Mouse (Mus musculus) urinary bladder, postnatal 36 days (tissue): ENCODE measurements around the gene Slc23a3.

Source experiments
- DNase-seq, 2 experiments: peaks; one replicate each; pipeline ENCODE4 v3.0.0; 2022; ENCODE audit warnings: low spot score in 2 of 2, mixed read lengths in 1 of 2

Gene Slc23a3

GRCm38 (mm10) chr1:75133421-75134207, at the start of gene Slc23a3:
Slc23a3 (minus strand) TSS chr1:75133890.
- no peak for DNase-seq

DNA sequence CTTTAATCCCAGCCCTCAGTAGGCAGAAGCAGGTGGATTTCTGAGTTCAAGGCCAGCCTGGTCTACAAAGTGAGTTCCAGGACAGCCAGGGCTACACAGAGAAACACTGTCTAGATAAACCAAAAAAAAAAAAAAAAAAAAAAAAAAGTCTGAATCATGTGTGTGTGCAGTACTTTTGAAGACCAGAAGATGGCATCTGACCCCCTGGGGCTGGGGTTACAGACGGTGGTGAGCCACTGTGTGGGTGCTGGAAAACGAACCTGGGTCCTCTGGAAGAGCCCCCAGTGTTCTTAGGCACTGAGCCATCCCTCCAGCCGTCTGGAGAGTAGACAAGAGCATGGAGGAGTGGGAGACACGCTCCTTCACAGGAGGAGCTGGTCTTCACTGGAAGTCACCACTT, 48.5 kb upstream of the Slc23a3 start:
- DNase-seq = no peak

DNA sequence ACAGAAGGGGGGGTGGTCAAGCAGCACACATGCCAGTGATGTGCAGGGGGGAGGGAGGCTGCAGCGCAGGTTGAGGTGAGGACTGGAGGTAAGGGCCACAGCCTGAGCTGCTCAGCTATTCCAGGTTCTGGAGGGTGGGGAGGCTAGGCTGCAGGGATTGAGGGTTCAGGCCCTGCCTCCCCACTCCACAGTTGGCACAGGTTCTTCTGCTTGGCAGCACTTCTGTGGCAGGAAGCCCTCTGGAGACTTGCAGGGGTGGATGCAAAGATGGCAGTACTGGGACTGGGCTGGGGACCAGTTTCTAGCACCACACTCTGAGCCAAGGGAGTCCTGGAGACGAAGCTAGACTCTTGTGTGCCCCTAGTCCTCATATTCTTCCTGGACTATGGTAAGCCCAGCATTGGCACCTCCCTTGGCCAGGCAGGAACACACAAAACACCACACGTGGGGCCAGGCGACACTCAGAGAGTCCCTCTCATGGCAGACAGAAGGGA, 47.7 kb upstream of the Slc23a3 start:
- DNase-seq = no peak

DNA sequence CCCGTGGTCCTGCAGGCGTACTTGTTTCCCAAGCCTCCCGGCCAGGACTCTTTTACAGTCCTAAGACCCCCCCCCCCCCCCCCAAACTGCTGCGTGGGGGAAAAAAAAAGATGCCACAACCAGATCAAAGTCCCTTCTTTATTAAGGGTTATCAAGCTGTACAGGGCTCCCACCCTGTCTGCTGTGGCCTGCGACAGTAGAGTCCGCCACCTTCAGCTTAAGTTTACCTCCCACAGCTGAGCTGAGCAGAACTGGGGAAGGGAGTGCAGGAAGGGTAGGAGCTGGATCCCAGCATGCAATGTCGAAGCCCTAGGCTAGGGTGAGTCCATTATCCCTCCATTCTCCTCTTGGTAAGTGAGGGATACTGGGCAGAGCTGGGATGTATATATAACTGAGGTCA, 47.1 kb upstream of the Slc23a3 start:
- no peak for DNase-seq

- DNase-seq = peak; percentile 75 to 88
Observed at GRCm38 (mm10) chr1:75180105-75180590, 46.5 kb upstream of the Slc23a3 start, which contains the start of gene Abcb6. Abcb6 (minus strand) TSS chr1:75180392.

DNA sequence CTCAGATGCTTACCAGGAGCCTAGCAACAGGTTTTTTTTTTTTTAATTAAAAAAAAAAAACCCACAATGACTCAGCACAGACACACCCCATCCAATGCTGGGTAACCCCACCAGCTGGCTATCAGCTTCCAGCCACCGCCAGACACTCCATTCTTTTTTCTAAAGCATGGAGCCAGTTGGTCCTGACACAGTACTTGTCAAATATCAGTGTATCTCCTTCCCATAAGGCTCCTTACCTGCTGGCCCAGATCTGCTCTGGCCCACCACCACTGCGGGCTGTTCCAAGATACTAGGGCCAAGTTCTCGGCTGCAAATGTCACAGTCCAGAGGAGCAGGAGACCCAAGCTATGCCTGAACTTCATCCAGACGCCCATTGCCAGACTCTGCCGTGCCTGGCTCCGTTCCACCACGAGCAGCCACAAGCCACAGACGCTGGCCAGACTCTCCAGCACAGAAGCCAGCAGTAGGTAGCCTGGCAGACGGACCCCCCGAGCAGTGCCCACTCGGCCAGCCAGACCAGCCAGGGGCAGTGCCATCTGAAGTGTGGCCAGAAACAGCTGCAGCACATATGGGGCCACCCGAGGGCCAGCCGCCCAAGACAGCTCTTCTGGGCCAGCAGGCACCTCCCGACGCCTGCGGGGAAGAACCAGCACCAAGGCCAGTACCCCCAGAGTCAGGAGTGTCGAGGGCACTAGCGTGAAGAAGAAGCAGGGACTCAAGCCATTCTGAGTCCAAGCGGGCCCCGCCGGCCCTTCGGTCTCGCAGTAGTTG, 45.8 kb upstream of the Slc23a3 start:
- peak in 1 of 2 experiments; percentile 35 for DNase-seq

DNA sequence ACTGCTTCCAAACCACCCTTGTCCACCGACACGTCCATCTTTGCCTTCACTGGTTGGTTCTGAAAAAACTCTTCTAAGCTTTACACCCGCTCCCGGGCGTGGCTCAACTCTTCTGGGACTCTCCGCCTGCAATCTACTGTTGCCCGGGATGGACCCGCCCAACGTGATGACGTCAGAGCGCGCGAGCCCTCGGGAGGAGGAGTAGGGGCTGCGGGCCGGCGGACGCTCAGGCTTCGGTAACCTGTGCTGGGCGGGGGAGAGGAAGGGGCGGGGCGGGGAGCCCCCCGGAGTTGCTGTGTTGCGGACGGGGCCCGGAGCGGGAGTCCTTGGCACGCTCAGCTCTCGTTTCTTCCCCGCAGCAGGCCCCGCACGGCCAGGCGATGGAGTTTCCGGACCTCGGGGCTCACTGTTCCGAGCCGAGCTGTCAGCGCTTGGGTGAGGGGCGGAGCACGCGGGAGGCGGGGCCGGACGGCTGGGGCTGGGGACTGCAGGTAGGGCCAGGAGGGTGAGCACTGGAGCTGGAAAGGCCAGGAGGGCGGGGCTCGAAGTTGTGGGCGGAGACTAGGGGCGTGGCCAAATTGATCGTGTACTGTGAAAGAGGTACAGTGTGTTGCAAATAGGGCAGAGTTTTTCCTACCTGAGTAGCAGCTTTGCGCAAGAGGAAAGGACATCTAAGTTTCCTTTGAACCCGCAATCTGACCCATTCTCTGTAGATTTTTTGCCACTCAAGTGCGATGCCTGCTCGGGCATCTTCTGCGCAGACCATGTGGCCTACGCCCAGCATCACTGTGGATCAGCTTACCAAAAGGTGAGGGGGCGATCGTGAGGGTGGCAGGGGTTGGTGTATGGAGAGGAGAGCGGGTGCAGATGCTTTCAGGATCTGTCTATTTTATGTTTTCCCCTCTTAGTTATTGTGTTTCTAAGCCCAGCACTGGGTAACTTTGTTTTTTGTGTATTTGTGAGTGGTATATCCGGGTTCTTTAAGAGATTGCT, 35.1 kb upstream of the Slc23a3 start, which contains the start of gene Zfand2b:
Gene Zfand2b (plus strand): TSS at position 175 of the 993 bp plus-strand sequence.
- DNase-seq = peak; percentile 98

DNA sequence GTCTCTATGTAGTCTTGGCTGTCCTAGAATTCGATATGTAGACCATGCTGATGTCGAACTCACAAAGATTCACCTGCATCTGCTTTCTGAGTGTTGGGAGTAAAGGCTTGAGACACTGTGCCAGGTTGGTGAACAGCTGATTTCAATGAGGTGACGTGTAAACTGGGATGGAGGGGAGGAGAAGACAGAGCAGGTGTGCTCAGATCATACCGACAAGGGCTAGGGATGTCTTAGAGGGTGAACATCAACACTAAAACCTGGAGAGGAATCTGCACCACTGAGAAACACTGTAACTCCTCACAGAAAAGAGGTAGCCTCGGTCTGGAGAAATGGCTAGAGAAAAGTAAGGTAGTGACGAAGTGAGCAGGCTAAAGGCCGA, 34.4 kb upstream of the Slc23a3 start:
- no peak for DNase-seq

- DNase-seq = no peak
Observed at GRCm38 (mm10) chr1:75160256-75160617, 26.5 kb upstream of the Slc23a3 start.

GRCm38 (mm10) chr1:75159540-75160255, 26.0 kb upstream of the Slc23a3 start:
- DNase-seq = no peak

DNA sequence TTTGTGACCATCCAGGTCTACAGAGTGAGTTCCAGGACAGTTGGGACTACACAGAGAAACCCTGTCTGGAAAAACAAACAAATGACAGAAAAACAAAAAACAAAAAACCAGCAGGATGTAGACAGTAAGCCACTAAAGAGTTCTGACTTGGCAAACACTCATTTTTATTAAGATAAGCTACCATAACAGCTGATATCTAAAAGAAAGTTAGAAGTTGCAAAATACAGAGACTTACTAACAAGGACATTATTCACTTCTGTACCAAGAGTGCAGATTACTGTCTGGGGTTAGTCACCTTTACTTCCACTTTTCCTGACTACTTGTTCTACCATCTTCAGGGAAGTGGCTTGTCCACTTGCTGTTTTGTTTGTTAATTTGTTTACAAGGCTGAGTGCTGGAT, 25.3 kb upstream of the Slc23a3 start:
- no peak for DNase-seq

DNA sequence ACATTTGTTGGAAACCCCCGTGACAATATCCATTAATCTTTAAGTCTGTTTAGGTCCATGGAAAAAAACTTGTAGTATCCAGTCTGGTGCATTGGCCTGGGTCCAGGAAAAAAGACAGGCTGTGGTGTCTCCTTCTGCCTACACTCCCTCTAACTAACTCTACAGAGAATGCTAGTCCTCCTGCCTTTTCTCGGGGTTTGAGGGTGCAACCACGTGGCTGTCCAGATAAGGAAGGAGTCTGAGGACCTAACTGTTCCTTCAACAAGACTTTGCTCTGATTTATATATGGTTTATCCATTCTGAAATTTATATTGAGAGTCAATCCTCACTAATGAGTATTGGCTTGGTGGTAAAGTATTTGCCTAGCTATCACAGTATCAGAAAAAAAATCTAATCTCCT, 22.1 kb upstream of the Slc23a3 start:
- no peak for DNase-seq

GRCm38 (mm10) chr1:75148727-75149126, 15.0 kb upstream of the Slc23a3 start:
- DNase-seq = no peak

DNA sequence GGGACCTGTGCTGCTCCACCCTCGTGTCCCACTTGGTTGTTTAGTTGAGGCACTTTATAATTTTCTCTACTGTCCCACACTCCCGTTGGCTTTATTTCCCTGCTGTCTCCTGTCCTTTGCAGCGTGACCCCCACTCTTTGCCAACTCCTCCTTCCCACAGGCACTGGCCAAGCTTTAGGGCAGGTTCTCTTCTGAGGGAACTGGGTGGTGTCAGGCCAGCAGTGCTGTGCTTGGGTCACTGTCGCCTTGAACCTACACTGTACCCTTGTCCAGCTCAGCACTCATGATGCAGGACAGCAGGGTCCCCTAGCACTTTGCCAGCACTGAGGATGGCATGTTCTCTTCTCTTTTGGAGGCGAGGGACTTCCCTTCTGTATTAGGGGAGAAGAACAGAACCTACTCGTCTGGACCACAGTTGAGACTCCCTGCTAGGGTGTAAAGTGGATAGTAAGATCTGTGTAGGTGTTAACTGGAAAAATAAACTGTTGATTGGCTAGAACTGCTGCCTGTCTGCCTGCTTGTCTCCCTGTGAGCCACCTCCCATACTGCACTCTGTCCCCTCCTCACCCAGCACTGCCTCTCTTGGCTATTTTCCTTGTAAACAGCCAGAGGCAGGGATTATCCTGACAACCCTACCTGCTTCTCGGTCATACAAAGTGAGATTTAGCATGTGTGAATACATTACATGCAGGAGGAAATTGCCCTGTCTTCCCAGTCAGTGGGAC, 13.9 kb upstream of the Slc23a3 start:
- no peak for DNase-seq

GRCm38 (mm10) chr1:75145589-75145988, 11.9 kb upstream of the Slc23a3 start:
- DNase-seq = no peak

- peak; percentile 95 to 96 for DNase-seq
Observed at GRCm38 (mm10) chr1:75142301-75143261, 8.9 kb upstream of the Slc23a3 start, which contains the start of the genes Cnppd1 and Retreg2. Cnppd1 (minus strand) TSS chr1:75142711. Retreg2 (plus strand) TSS chr1:75142778.

- DNase-seq = peak; percentile 66 to 78
Observed at GRCm38 (mm10) chr1:75141486-75142190, 7.9 kb upstream of the Slc23a3 start.

DNA sequence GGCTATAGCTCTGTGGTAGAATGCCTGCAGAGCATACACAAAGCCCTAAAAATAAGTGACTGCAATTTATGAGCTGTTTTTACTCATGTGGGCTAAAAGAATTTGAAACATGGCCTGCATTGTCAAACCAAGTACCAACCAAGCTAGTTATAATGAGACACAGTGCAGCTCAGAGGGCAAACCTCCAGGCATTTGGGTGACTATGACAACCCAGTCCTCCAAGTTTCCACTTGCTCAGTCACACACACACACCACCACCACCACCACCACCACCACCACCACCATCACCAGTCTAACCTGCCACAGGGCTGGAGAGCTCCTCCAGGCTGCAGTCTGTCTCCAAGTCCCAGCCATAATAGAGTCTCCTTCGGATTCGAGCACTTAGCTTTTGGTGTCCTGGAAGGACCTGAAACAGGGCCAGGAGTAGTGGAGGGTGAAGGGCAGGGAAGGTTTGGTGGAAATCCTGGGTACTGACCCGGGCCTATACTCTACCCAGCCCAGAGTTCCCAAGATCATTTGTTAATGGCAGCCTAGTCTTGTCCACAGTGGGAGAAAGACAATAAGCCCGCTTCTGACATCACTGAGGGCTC, 7.0 kb upstream of the Slc23a3 start:
- no peak for DNase-seq
